Mouse (Mus musculus) cerebellum, adult 2 months (tissue): ENCODE data around the gene Ercc1. TPM values are rescaled to one million over a fixed set of nuclear protein-coding genes. Genes with fewer than 3 reads are reported as not detected.

Source experiments
- DNase-seq, 2 experiments: peaks; one replicate each; pipeline ENCODE4 v3.0.0; 2021
- H3K27ac ChIP-seq: fragments of 200-500 bp; 2 replicates; pipeline ENCODE4 v1.5.1; 2012; ENCODE audit warnings: low read length, control low read depth, inconsistent platforms; ENCODE audit not compliant: insufficient read depth
- H3K27me3 ChIP-seq: fragments of 200-500 bp; 2 replicates; pipeline ENCODE4 v1.6.1; 2012; ENCODE audit warnings: inconsistent platforms, mild to moderate bottlenecking, low read length, moderate library complexity; ENCODE audit not compliant: control insufficient read depth, insufficient read depth
- H3K4me1 ChIP-seq: fragments of 200-500 bp; 2 replicates; pipeline ENCODE4 v1.6.1; 2011; ENCODE audit warnings: low read length; ENCODE audit not compliant: control insufficient read depth, insufficient read depth
- H3K4me3 ChIP-seq: fragments of 200-500 bp; replicated peaks from 2 replicates; pipeline ENCODE3; 2011; ENCODE audit warnings: mild to moderate bottlenecking, low read depth, low read length, control low read depth; ENCODE audit not compliant: insufficient read depth
- CTCF ChIP-seq: fragments of 200-500 bp; IDR thresholded peaks from 2 replicates; pipeline ENCODE4 v1.5.1; 2011; ENCODE audit warnings: low read depth, mild to moderate bottlenecking, control low read depth, low read length, moderate library complexity, borderline replicate concordance; ENCODE audit not compliant: insufficient read depth
- POLR2A ChIP-seq: fragments of 200-500 bp; IDR thresholded peaks from 2 replicates; pipeline ENCODE4 v1.6.1; 2011; ENCODE audit warnings: low read length, control low read depth, borderline replicate concordance; ENCODE audit not compliant: insufficient read depth
- WGBS: fragments of 180-500 bp; shearing (Covaris S2); methylation state at CpG from one replicate; pipeline ENCODE4 v1.1.7; 2018; 5-methylcytosine and 5-hydroxymethylcytosine counted together
- polyA plus RNA-seq: library from polyadenylated mRNA; depleted of rRNA; stranded (reverse); fragments of >200 nt; gene quantifications from 2 replicates; pipeline ENCODE4 v1.2.3, GENCODE M21; 2012

Gene Ercc1
- polyA plus RNA-seq, 1 experiment: 52.2 TPM

DNA sequence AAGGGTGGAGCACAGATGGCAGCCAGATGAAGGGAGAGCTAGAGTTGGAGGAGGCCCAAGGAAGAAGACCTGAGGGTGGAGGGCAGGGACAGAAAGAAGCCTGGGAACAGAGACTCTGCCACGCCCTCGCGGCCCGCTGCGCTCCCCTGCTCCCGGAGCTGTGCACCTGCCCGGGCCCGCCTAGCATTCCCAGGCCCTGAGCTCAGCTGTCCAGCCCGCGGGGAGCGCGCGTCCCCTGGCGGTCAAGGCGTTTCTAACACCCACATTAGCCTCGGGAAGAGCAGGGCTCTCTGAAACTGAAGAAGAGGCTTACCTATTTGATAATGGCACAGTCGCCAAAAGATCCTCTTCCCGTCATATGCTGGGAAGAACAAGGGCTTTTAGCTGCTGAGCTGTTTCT lies 19.3 kb downstream of the Ercc1 start:
- DNase-seq: peak; percentile 76 to 83

DNA sequence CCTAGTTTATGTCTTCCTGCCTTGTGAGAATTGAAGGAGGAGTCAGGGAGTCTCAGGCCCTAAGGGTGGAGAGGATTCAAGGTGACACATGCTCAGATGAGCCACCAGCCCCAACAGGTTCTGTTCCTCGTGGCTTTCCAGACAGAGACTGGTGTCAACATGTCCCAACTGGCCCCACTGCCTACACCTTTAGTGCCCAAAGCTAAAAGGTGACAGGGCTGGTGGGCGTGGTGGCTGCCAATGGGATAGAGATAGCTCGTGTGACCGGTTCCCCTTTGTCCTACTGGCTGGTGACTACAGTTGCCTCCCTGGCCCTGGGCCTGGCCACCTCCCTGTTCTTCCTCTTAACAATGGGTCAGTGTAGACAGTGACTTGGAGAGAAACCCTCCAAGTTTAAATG lies 20.8 kb downstream of the Ercc1 start:
- no peaks in the 10 kb centered on the region for H3K27me3 ChIP-seq
- H3K4me3 ChIP-seq: no peak overlapping the region
- no peak for DNase-seq
- WGBS: 72% methylated on average over 4 of the region's 4 CpGs
- TF ChIP-seq CTCF: no peak
- no peak for TF ChIP-seq POLR2A
- no peak overlapping the region for H3K27ac ChIP-seq
- H3K4me1 ChIP-seq: no peaks in the 10 kb centered on the region

More for the DNA sequence above, 19.3 kb downstream of the Ercc1 start:
- TF ChIP-seq POLR2A (no peak), CTCF (peak; percentile 76)
- no peaks in the 10 kb centered on the region for H3K27me3 ChIP-seq
- WGBS: 4% methylated on average over 18 of the region's 18 CpGs
- 0 out of 2 replicates have a peak overlapping the region, but pooled peaks have one; percentile 27 for H3K27ac ChIP-seq
- H3K4me3 ChIP-seq: no peak overlapping the region
- no peaks in the 10 kb centered on the region for H3K4me1 ChIP-seq

DNA sequence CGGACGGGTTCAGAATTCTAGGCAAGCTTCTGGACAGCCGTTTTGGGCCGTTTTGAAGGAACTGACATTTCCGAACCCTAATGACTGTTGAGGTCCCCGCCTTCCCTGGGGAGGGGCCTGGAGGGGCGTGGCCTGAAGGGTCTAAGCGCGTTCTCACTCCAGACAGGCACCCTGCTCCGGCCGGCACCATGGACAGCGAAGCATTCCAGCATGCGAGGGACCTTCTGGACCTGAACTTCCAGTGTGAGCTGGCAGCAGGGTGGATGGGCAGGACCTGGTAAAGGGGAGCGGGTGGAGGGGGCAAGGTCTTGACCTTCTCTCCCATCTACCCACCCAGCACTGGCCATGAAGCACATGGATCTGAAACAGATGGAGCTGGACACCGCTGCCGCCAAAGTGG lies 23.8 kb downstream of the Ercc1 start:
- Histone ChIP-seq H3K27me3 (no peaks in the 10 kb centered on the region), H3K27ac (no peak overlapping the region), H3K4me1 (no peaks in the 10 kb centered on the region), H3K4me3 (no peak overlapping the region)
- 36% methylated on average over 16 of the region's 16 CpGs for WGBS
- TF ChIP-seq POLR2A (no peak), CTCF (no peak)
- no peak for DNase-seq

- Histone ChIP-seq H3K4me3 (peak overlapping the region; percentile 48), H3K27me3 (no peaks in the 10 kb centered on the region), H3K4me1 (no peaks in the 10 kb centered on the region), H3K27ac (no peak overlapping the region)
- 7% methylated on average over 46 of the region's 46 CpGs for WGBS
- DNase-seq: peak; percentile 63 to 77
- TF ChIP-seq POLR2A (peak; percentile 56; the same call in 1 of the 2 replicates), CTCF (peak; percentile 83)
These were observed 25.3 kb downstream of the Ercc1 start for GRCm38 (mm10) chr7:19369823-19370425.

GRCm38 (mm10) chr7:19373367-19373766 lies 28.8 kb downstream of the Ercc1 start:
- no peak overlapping the region for H3K4me3 ChIP-seq
- H3K4me1 ChIP-seq: no peaks in the 10 kb centered on the region
- WGBS: 90% methylated on average over 2 of the region's 2 CpGs
- no peak overlapping the region for H3K27ac ChIP-seq
- no peaks in the 10 kb centered on the region for H3K27me3 ChIP-seq
- DNase-seq: no peak
- TF ChIP-seq POLR2A: no peak
- TF ChIP-seq CTCF: no peak

DNA sequence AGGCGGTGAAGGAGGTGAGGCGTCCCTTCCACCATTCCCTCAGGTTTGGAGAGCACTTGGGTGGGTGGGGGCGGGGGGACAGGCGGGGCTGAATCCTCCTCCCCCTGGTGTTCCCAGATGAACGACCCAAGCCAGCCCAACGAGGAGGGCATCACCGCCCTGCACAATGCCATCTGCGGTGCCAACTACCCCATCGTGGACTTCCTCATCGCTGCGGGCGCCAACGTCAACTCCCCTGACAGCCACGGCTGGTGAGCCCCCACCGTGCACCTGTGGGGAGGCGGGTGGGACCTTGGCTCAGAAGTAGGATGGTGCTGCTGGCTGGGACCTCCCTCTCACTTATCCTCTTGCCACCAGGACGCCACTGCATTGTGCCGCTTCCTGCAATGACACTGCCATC lies 30.8 kb downstream of the Ercc1 start:
- no peak overlapping the region for H3K4me3 ChIP-seq
- TF ChIP-seq POLR2A (no peak), CTCF (no peak)
- no peaks in the 10 kb centered on the region for H3K27me3 ChIP-seq
- no peak for DNase-seq
- no peak overlapping the region for H3K27ac ChIP-seq
- WGBS: 80% methylated on average over 18 of the region's 18 CpGs
- no peaks in the 10 kb centered on the region for H3K4me1 ChIP-seq

- TF ChIP-seq CTCF: no peak
- no peak for TF ChIP-seq POLR2A
- no peak overlapping the region for H3K4me3 ChIP-seq
- WGBS: 89% methylated on average over 4 of the region's 4 CpGs
- no peak for DNase-seq
- no peak overlapping the region for H3K27ac ChIP-seq
- no peaks in the 10 kb centered on the region for H3K27me3 ChIP-seq
- no peaks in the 10 kb centered on the region for H3K4me1 ChIP-seq
These were observed 31.4 kb downstream of the Ercc1 start for GRCm38 (mm10) chr7:19376019-19376418.

- Histone ChIP-seq H3K27ac (no peak overlapping the region), H3K4me3 (no peak overlapping the region), H3K27me3 (no peaks in the 10 kb centered on the region), H3K4me1 (no peaks in the 10 kb centered on the region)
- 70% methylated on average over 8 of the region's 8 CpGs for WGBS
- TF ChIP-seq POLR2A: no peak
- no peak for TF ChIP-seq CTCF
- no peak for DNase-seq
These were observed 33.5 kb downstream of the Ercc1 start for GRCm38 (mm10) chr7:19378049-19378448.
